Mouse (Mus musculus) embryonic facial prominence, embryonic 11.5 days (tissue): ENCODE results near the gene Ell. TPM values are rescaled to one million over a fixed set of nuclear protein-coding genes. Genes with fewer than 3 reads are reported as not detected.

Source experiments
- ATAC-seq: fragments of 200-750 bp; cut with Nextera tagmentation; replicated peaks from 2 replicates; pipeline ENCODE4 v1.8.0; 2017; ENCODE audit warnings: low read depth; ENCODE audit not compliant: insufficient number of reproducible peaks, low FRiP score, low TSS enrichment
- DNase-seq: peaks from one replicate; pipeline ENCODE4 v3.0.0-alpha.2; 2015; ENCODE audit warnings: low spot score
- H3K27ac ChIP-seq: fragments of 300-500 bp; sonication (generic); replicated peaks from 2 replicates; pipeline ENCODE4 v1.5.1; 2014; ENCODE audit warnings: mild to moderate bottlenecking, low read depth, low read length, control low read depth
- H3K27me3 ChIP-seq: fragments of 300-500 bp; sonication (generic); 2 replicates; pipeline ENCODE4 v1.6.1; 2014; ENCODE audit warnings: mild to moderate bottlenecking, low read length, moderate library complexity, mixed read lengths; ENCODE audit not compliant: control insufficient read depth, insufficient read depth
- H3K36me3 ChIP-seq: fragments of 300-500 bp; sonication (generic); replicated peaks from 2 replicates; pipeline ENCODE4 v1.6.1; 2014; ENCODE audit warnings: low read depth, mild to moderate bottlenecking, low read length, moderate library complexity, mixed read lengths; ENCODE audit not compliant: control insufficient read depth, insufficient read depth
- H3K4me1 ChIP-seq: fragments of 300-500 bp; sonication (generic); 2 replicates; pipeline ENCODE4 v1.6.1; 2014; ENCODE audit warnings: low read length, mixed read lengths; ENCODE audit not compliant: control insufficient read depth, insufficient read depth
- H3K4me2 ChIP-seq: fragments of 300-500 bp; sonication (generic); 2 replicates; pipeline ENCODE4 v1.6.1; 2014; ENCODE audit warnings: low read depth, mild to moderate bottlenecking, control low read depth, low read length, moderate library complexity
- H3K4me3 ChIP-seq: fragments of 300-500 bp; sonication (generic); 2 replicates; pipeline ENCODE4 v1.5.1; 2014; ENCODE audit warnings: low read depth, low read length, control low read depth
- H3K9ac ChIP-seq: fragments of 300-500 bp; sonication (generic); replicated peaks from 2 replicates; pipeline ENCODE4 v1.6.1; 2014; ENCODE audit warnings: mild to moderate bottlenecking, control low read depth, low read length
- H3K9me3 ChIP-seq: fragments of 300-500 bp; sonication (generic); replicated peaks from 2 replicates; pipeline ENCODE4 v1.6.1; 2016; ENCODE audit warnings: mild to moderate bottlenecking, low read length, inconsistent platforms, mixed read lengths; ENCODE audit not compliant: control insufficient read depth
- WGBS: fragments of 180-500 bp; shearing (Covaris S2); extraction: QIAGEN DNeasy Blood & Tissue Kit; methylation state at CpG from one replicate; pipeline ENCODE4 v1.1.7; 2014; 5-methylcytosine and 5-hydroxymethylcytosine counted together
- polyA plus RNA-seq: library from polyadenylated mRNA; unstranded; fragments of >200 nt; fragmentation: Nextera tagmentation; extraction: Ambion mirVana; gene quantifications from 2 replicates; pipeline ENCODE4 v1.2.1, GENCODE M21; 2014

Ell gene
- polyA plus RNA-seq, 1 experiment from 2014 or later = 16.1 TPM

GRCm38 (mm10) chr8:70634066-70634465, 94.8 kb downstream of the Ell start:
- no peaks in the 10 kb centered on the region for H3K27me3 ChIP-seq
- DNase-seq = no peak
- WGBS = 62% methylated on average over 6 of the region's 6 CpGs
- no peaks in the 10 kb centered on the region for H3K36me3 ChIP-seq
- H3K27ac ChIP-seq = no peak overlapping the region
- H3K9me3 ChIP-seq = no peaks in the 10 kb centered on the region
- H3K4me1 ChIP-seq = peaks cover 2% of the 10 kb centered on the region; the same call in 1 of the 2 replicates
- no peak for ATAC-seq
- no peak overlapping the region for H3K9ac ChIP-seq
- no peak overlapping the region for H3K4me2 ChIP-seq
- no peak overlapping the region for H3K4me3 ChIP-seq

GRCm38 (mm10) chr8:70635527-70635926, 96.3 kb downstream of the Ell start:
- Histone ChIP-seq H3K27ac (no peak overlapping the region), H3K9ac (no peak overlapping the region), H3K4me2 (no peak overlapping the region), H3K36me3 (no peaks in the 10 kb centered on the region), H3K27me3 (no peaks in the 10 kb centered on the region), H3K4me1 (peaks cover 2% of the 10 kb centered on the region; the same call in 1 of the 2 replicates), H3K9me3 (no peaks in the 10 kb centered on the region), H3K4me3 (no peak overlapping the region)
- DNase-seq (no peak), ATAC-seq (no peak)
- 70% methylated on average over 6 of the region's 6 CpGs for WGBS

- 58% methylated on average over 8 of the region's 8 CpGs for WGBS
- DNase-seq (no peak), ATAC-seq (no peak)
- no peak overlapping the region for H3K27ac ChIP-seq
- H3K36me3 ChIP-seq = no peaks in the 10 kb centered on the region
- H3K9ac ChIP-seq = no peak overlapping the region
- H3K27me3 ChIP-seq = no peaks in the 10 kb centered on the region
- no peak overlapping the region for H3K4me2 ChIP-seq
- H3K4me3 ChIP-seq = no peak overlapping the region
- no peaks in the 10 kb centered on the region for H3K4me1 ChIP-seq
- H3K9me3 ChIP-seq = no peaks in the 10 kb centered on the region
Observed at GRCm38 (mm10) chr8:70636838-70637237, 97.6 kb downstream of the Ell start.

GRCm38 (mm10) chr8:70638752-70639151, 99.5 kb downstream of the Ell start:
- DNase-seq = no peak
- Histone ChIP-seq H3K27me3 (no peaks in the 10 kb centered on the region), H3K4me2 (no peak overlapping the region), H3K9ac (no peak overlapping the region), H3K4me1 (no peaks in the 10 kb centered on the region), H3K36me3 (no peaks in the 10 kb centered on the region), H3K9me3 (no peaks in the 10 kb centered on the region), H3K27ac (no peak overlapping the region), H3K4me3 (no peak overlapping the region)
- no peak for ATAC-seq
- WGBS = 81% methylated on average over 9 of the region's 9 CpGs

Other genes with a start within 250 kb of the Ell start
- gene Ddx49, start 237.0 kb upstream of the Ell start, polyA plus RNA-seq = 51.4 and 52.5 TPM in 2 replicates
- 220 and 271 TPM in 2 replicates for gene Cope, start 236.9 kb upstream of the Ell start, polyA plus RNA-seq
- 3.9 and 4.0 TPM in 2 replicates for gene Cers1, start 223.7 kb upstream of the Ell start, polyA plus RNA-seq
- 0.22 and 3.1 TPM in 2 replicates for gene Gdf1, start 209.6 kb upstream of the Ell start, polyA plus RNA-seq
- gene Upf1, start 186.2 kb upstream of the Ell start, polyA plus RNA-seq = 20.4 and 21.0 TPM in 2 replicates
- gene Comp, start 165.9 kb upstream of the Ell start, polyA plus RNA-seq = 0.17 TPM in 1 of 2 replicates, not detected in the other
- gene Crtc1, start 99.9 kb upstream of the Ell start, polyA plus RNA-seq = 10.2 and 11.8 TPM in 2 replicates
- gene Klhl26, start 62.5 kb upstream of the Ell start, polyA plus RNA-seq = 15.4 and 17.9 TPM in 2 replicates
- gene Tmem59l, start 52.1 kb upstream of the Ell start, polyA plus RNA-seq = 25.4 and 25.7 TPM in 2 replicates
- gene Crlf1, start 46.3 kb upstream of the Ell start, polyA plus RNA-seq = 63.8 and 64.7 TPM in 2 replicates
- 126 and 140 TPM in 2 replicates for gene Rex1bd, start 32.7 kb upstream of the Ell start, polyA plus RNA-seq
- gene Uba52, start 28.7 kb upstream of the Ell start, polyA plus RNA-seq = 783 and 884 TPM in 2 replicates
- 175 and 196 TPM in 2 replicates for gene Fkbp8, start 11.7 kb upstream of the Ell start, polyA plus RNA-seq
- 47.4 and 49.9 TPM in 2 replicates for gene Kxd1, start 11.5 kb upstream of the Ell start, polyA plus RNA-seq
- 79.0 and 87.9 TPM in 2 replicates for gene Isyna1, start 54.9 kb downstream of the Ell start, polyA plus RNA-seq
- 108 and 123 TPM in 2 replicates for gene Ssbp4, start 69.4 kb downstream of the Ell start, polyA plus RNA-seq
- 0.32 and 0.98 TPM in 2 replicates for gene Lrrc25, start 76.7 kb downstream of the Ell start, polyA plus RNA-seq
- 0.20 TPM in 1 of 2 replicates, not detected in the other for gene Gdf15, start 93.0 kb downstream of the Ell start, polyA plus RNA-seq
- gene Pgpep1, start 120.9 kb downstream of the Ell start, polyA plus RNA-seq = 59.8 and 71.3 TPM in 2 replicates
- 323 and 334 TPM in 2 replicates for gene Lsm4, start 133.8 kb downstream of the Ell start, polyA plus RNA-seq
- gene Jund, start 159.5 kb downstream of the Ell start, polyA plus RNA-seq = 94.2 and 104 TPM in 2 replicates
- not detected in 2 replicates for gene Iqcn, start 164.0 kb downstream of the Ell start, polyA plus RNA-seq
- not detected in 2 replicates for gene Gm3336, start 179.1 kb downstream of the Ell start, polyA plus RNA-seq
- gene Pde4c, start 184.3 kb downstream of the Ell start, polyA plus RNA-seq = 0.06 and 0.20 TPM in 2 replicates
- gene Rab3a, start 215.2 kb downstream of the Ell start, polyA plus RNA-seq = 24.8 and 31.6 TPM in 2 replicates
- gene Mpv17l2, start 221.5 kb downstream of the Ell start, polyA plus RNA-seq = 25.8 and 33.5 TPM in 2 replicates
- gene Pik3r2, start 237.3 kb downstream of the Ell start, polyA plus RNA-seq = 30.1 and 33.4 TPM in 2 replicates